Mouse (Mus musculus) left cerebral cortex, postnatal 25 days (tissue): ENCODE results near the gene Esam. TPM values are rescaled to one million over a fixed set of nuclear protein-coding genes. Genes with fewer than 3 reads are reported as not detected.

ENCODE experiments used
- total RNA-seq, 2 experiments: library from RNA; stranded (reverse); gene quantifications; 2 replicates each; pipeline ENCODE4 v1.2.3; 2021

Esam gene
- total RNA-seq, 2 experiments from 2014 or later, result 20.2 to 21.6 TPM

Other genes with a start within 250 kb of the Esam start
- gene Ccdc15, start 179.6 kb upstream of the Esam start, total RNA-seq, result 1 to 10 TPM; 1.5 to 2.2 TPM
- 10 to 100 TPM; 56.9 to 63.7 TPM for gene Hepacam, start 160.7 kb upstream of the Esam start, total RNA-seq
- 1 to 10 TPM; 6.7 to 7.3 TPM for gene Robo4, start 126.2 kb upstream of the Esam start, total RNA-seq
- 10 to 100 TPM; 33.4 to 33.6 TPM for gene Robo3, start 94.8 kb upstream of the Esam start, total RNA-seq
- 10 to 100 TPM; 20.9 to 23.0 TPM for gene Msantd2, start 38.8 kb upstream of the Esam start, total RNA-seq
- gene Vsig2, start 11.2 kb downstream of the Esam start, total RNA-seq, result 1 to 10 TPM; 3.5 to 4.4 TPM
- 1,000 to 10,000 TPM; 2,274 to 2,374 TPM for gene Nrgn, start 24.8 kb downstream of the Esam start, total RNA-seq
- gene Siae, start 27.6 kb downstream of the Esam start, total RNA-seq, result 10 to 100 TPM; 20.3 to 24.2 TPM
- gene Spa17, start 85.6 kb downstream of the Esam start, total RNA-seq, result 1 to 10 TPM; 1.1 to 1.7 TPM
- 10 to 100 TPM; 53.0 to 54.5 TPM for gene Tbrg1, start 129.2 kb downstream of the Esam start, total RNA-seq
- not detected for gene Panx3, start 141.2 kb downstream of the Esam start, total RNA-seq
- gene Olfr160, start 188.2 kb downstream of the Esam start, total RNA-seq, result not detected
- gene Olfr874, start 217.0 kb downstream of the Esam start, total RNA-seq, result not detected
- not detected for gene Olfr875, start 243.8 kb downstream of the Esam start, total RNA-seq